Mouse (Mus musculus): ENCODE data around the gene Slc25a12. TPM values are rescaled to one million over a fixed set of nuclear protein-coding genes. Genes with fewer than 3 reads are reported as not detected.
A peak's percentile ranks its signal among the peaks of the same experiment; 100 is the strongest.

Gene Slc25a12
- polyA plus RNA-seq, 1 experiment from 2014 or later, result 108 TPM

DNA sequence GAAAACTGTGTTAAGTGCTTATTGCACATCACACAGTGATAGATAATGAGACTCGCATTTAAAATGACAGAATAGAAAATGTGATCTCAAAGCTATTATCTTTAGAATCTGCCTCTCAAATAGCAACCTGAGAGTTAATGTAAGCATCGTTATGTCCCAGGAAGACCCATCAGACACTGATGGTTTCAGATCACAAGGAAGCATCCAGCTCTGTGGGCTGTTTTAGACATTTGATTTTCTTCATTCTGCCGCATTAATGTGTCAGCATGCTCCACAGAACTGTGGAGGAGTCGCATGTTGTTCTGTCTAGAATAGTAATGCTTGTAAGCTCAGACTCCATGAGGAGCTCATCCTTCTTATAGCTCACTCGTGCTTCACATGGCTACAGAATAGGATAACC is 121.5 kb downstream of the Slc25a12 start:
- no peak for ATAC-seq (ENCODE audit: low FRiP score)

GRCm38 (mm10) chr2:71245416-71245815 is 122.1 kb downstream of the Slc25a12 start:
- peaks cover 62% of the 10 kb centered on the region for H3K36me3 ChIP-seq (replicated peaks; ENCODE audit: control insufficient read depth, insufficient read depth)
- no peaks in the 10 kb centered on the region for H3K27me3 ChIP-seq (ENCODE audit: control insufficient read depth, insufficient read depth, low read length)
- H3K4me3 ChIP-seq (replicated peaks; ENCODE audit: low read length), result no peak overlapping the region
- no peak overlapping the region for H3K9ac ChIP-seq
- H3K27ac ChIP-seq, result peak overlapping the region; percentile 78
- peak; percentile 90 for ATAC-seq (ENCODE audit: low FRiP score)
- DNase-seq (ENCODE audit: low spot score), result peak; percentile 69
- H3K9me3 ChIP-seq (ENCODE audit: control insufficient read depth, low read length), result no peaks in the 10 kb centered on the region
- peaks cover 17% of the 10 kb centered on the region; the same call in 1 of the 2 replicates for H3K4me1 ChIP-seq (replicated peaks; ENCODE audit: control insufficient read depth, insufficient read depth, low read length)
- WGBS, result 34% methylated on average over 3 of the region's 3 CpGs
- H3K4me2 ChIP-seq (replicated peaks), result no peak overlapping the region

More for the DNA sequence above, 121.5 kb downstream of the Slc25a12 start:
- peaks cover 62% of the 10 kb centered on the region for H3K36me3 ChIP-seq (replicated peaks; ENCODE audit: control insufficient read depth, insufficient read depth)
- H3K9me3 ChIP-seq (ENCODE audit: control insufficient read depth, low read length), result no peaks in the 10 kb centered on the region
- no peak overlapping the region for H3K4me2 ChIP-seq (replicated peaks)
- 0 out of 2 replicates have a peak overlapping the region, but pooled peaks have one; percentile 1 for H3K27ac ChIP-seq
- 67% methylated on average over 5 of the region's 5 CpGs for WGBS
- H3K27me3 ChIP-seq (ENCODE audit: control insufficient read depth, insufficient read depth, low read length), result no peaks in the 10 kb centered on the region
- no peak overlapping the region for H3K9ac ChIP-seq
- no peak overlapping the region for H3K4me3 ChIP-seq (replicated peaks; ENCODE audit: low read length)
- H3K4me1 ChIP-seq (replicated peaks; ENCODE audit: control insufficient read depth, insufficient read depth, low read length), result peaks cover 17% of the 10 kb centered on the region; the same call in 1 of the 2 replicates
- no peak for DNase-seq (ENCODE audit: low spot score)

DNA sequence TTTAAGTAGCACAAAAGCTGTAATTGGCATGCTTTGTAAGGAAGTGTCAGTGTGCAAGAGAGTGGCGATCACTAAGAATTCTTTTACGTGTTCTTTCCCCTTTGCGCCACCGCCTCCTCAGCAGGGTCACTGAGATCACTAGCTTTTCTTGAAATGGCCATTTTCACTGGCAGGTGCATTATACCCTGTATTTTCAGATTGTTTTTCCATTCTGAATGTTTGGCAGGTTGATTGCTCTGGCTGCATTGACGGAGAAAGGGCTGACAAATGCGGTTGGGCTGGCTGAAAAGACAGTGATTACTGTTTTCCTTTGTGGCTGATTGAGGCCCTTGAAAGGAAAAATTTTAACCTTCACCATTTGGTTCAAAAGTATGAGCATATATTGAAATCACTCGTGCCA is 122.7 kb downstream of the Slc25a12 start:
- peak overlapping the region; percentile 34; the same call in 1 of the 2 replicates for H3K9ac ChIP-seq
- DNase-seq (ENCODE audit: low spot score) (no peak), ATAC-seq (ENCODE audit: low FRiP score) (no peak)
- H3K36me3 ChIP-seq (replicated peaks; ENCODE audit: control insufficient read depth, insufficient read depth), result peaks cover 62% of the 10 kb centered on the region
- WGBS, result 45% methylated on average over 7 of the region's 7 CpGs
- peaks cover 17% of the 10 kb centered on the region; the same call in 1 of the 2 replicates for H3K4me1 ChIP-seq (replicated peaks; ENCODE audit: control insufficient read depth, insufficient read depth, low read length)
- no peak overlapping the region for H3K4me2 ChIP-seq (replicated peaks)
- H3K4me3 ChIP-seq (replicated peaks; ENCODE audit: low read length), result no peak overlapping the region
- peak overlapping the region; percentile 78 for H3K27ac ChIP-seq
- no peaks in the 10 kb centered on the region for H3K27me3 ChIP-seq (ENCODE audit: control insufficient read depth, insufficient read depth, low read length)
- H3K9me3 ChIP-seq (ENCODE audit: control insufficient read depth, low read length), result no peaks in the 10 kb centered on the region

GRCm38 (mm10) chr2:71243058-71243672 is 124.4 kb downstream of the Slc25a12 start:
- Histone ChIP-seq H3K4me3 (replicated peaks; ENCODE audit: low read length) (no peak overlapping the region), H3K4me1 (replicated peaks; ENCODE audit: control insufficient read depth, insufficient read depth, low read length) (peaks cover 17% of the 10 kb centered on the region; the same call in 1 of the 2 replicates), H3K9me3 (ENCODE audit: control insufficient read depth, low read length) (no peaks in the 10 kb centered on the region), H3K27ac (no peak overlapping the region), H3K27me3 (ENCODE audit: control insufficient read depth, insufficient read depth, low read length) (no peaks in the 10 kb centered on the region), H3K9ac (no peak overlapping the region), H3K4me2 (replicated peaks) (no peak overlapping the region), H3K36me3 (replicated peaks; ENCODE audit: control insufficient read depth, insufficient read depth) (peaks cover 64% of the 10 kb centered on the region)
- 55% methylated on average over 9 of the region's 9 CpGs for whole genome bisulfite sequencing
- ATAC-seq (ENCODE audit: low FRiP score), result no peak
- DNase-seq (ENCODE audit: low spot score), result no peak

- Histone ChIP-seq H3K9ac (no peak overlapping the region), H3K4me1 (replicated peaks; ENCODE audit: control insufficient read depth, insufficient read depth, low read length) (peaks cover 17% of the 10 kb centered on the region; the same call in 1 of the 2 replicates), H3K27ac (no peak overlapping the region), H3K27me3 (ENCODE audit: control insufficient read depth, insufficient read depth, low read length) (no peaks in the 10 kb centered on the region), H3K4me2 (replicated peaks) (no peak overlapping the region), H3K9me3 (ENCODE audit: control insufficient read depth, low read length) (no peaks in the 10 kb centered on the region), H3K4me3 (replicated peaks; ENCODE audit: low read length) (no peak overlapping the region), H3K36me3 (replicated peaks; ENCODE audit: control insufficient read depth, insufficient read depth) (peaks cover 63% of the 10 kb centered on the region)
- DNase-seq (ENCODE audit: low spot score) (no peak), ATAC-seq (ENCODE audit: low FRiP score) (no peak)
- WGBS, result 86% methylated on average over 3 of the region's 3 CpGs
Observed at GRCm38 (mm10) chr2:71242180-71242579, 125.4 kb downstream of the Slc25a12 start.

- Histone ChIP-seq H3K9ac (no peak overlapping the region), H3K4me1 (replicated peaks; ENCODE audit: control insufficient read depth, insufficient read depth, low read length) (peaks cover 17% of the 10 kb centered on the region; the same call in 1 of the 2 replicates), H3K36me3 (replicated peaks; ENCODE audit: control insufficient read depth, insufficient read depth) (peaks cover 59% of the 10 kb centered on the region), H3K9me3 (ENCODE audit: control insufficient read depth, low read length) (no peaks in the 10 kb centered on the region), H3K4me3 (replicated peaks; ENCODE audit: low read length) (no peak overlapping the region), H3K27me3 (ENCODE audit: control insufficient read depth, insufficient read depth, low read length) (no peaks in the 10 kb centered on the region), H3K27ac (no peak overlapping the region), H3K4me2 (replicated peaks) (no peak overlapping the region)
- ATAC-seq (ENCODE audit: low FRiP score) (no peak), DNase-seq (ENCODE audit: low spot score) (no peak)
- 95% methylated on average over 2 of the region's 2 CpGs for WGBS
Observed at GRCm38 (mm10) chr2:71241505-71241904, 126.0 kb downstream of the Slc25a12 start.

GRCm38 (mm10) chr2:71236009-71236408 is 131.5 kb downstream of the Slc25a12 start:
- ATAC-seq (ENCODE audit: low FRiP score), result no peak
- Histone ChIP-seq H3K4me3 (replicated peaks; ENCODE audit: low read length) (no peak overlapping the region), H3K4me2 (replicated peaks) (no peak overlapping the region), H3K4me1 (replicated peaks; ENCODE audit: control insufficient read depth, insufficient read depth, low read length) (no peaks in the 10 kb centered on the region), H3K27me3 (ENCODE audit: control insufficient read depth, insufficient read depth, low read length) (no peaks in the 10 kb centered on the region), H3K27ac (no peak overlapping the region), H3K9ac (no peak overlapping the region), H3K9me3 (ENCODE audit: control insufficient read depth, low read length) (no peaks in the 10 kb centered on the region), H3K36me3 (replicated peaks; ENCODE audit: control insufficient read depth, insufficient read depth) (peaks cover 62% of the 10 kb centered on the region)
- DNase-seq (ENCODE audit: low spot score), result no peak
- 95% methylated on average over 6 of the region's 6 CpGs for WGBS

DNA sequence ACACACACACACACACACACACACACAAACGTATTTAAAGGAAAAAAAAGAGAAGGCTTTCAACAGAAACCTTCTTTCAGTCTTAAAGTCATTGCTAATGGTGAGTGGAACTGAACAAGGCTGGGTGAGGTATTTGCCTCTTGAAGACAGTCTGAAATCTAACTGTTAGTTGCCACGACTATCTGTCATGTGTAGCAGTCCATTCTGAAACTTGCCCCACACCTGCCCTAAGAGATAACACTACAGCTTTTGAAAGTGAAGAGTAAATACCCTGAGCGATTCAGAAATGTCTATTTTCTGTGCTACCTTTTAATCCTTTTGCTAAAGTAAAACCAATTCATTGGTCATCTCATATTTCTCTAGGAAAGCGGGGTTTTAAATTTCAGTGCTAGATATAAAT is 132.1 kb downstream of the Slc25a12 start:
- H3K4me1 ChIP-seq (replicated peaks; ENCODE audit: control insufficient read depth, insufficient read depth, low read length), result no peaks in the 10 kb centered on the region
- 96% methylated on average over 4 of the region's 4 CpGs for WGBS
- H3K9ac ChIP-seq, result no peak overlapping the region
- H3K27ac ChIP-seq, result no peak overlapping the region
- peaks cover 57% of the 10 kb centered on the region for H3K36me3 ChIP-seq (replicated peaks; ENCODE audit: control insufficient read depth, insufficient read depth)
- H3K9me3 ChIP-seq (ENCODE audit: control insufficient read depth, low read length), result no peaks in the 10 kb centered on the region
- H3K4me3 ChIP-seq (replicated peaks; ENCODE audit: low read length), result no peak overlapping the region
- no peak overlapping the region for H3K4me2 ChIP-seq (replicated peaks)
- DNase-seq (ENCODE audit: low spot score), result no peak
- no peak for ATAC-seq (ENCODE audit: low FRiP score)
- no peaks in the 10 kb centered on the region for H3K27me3 ChIP-seq (ENCODE audit: control insufficient read depth, insufficient read depth, low read length)

DNA sequence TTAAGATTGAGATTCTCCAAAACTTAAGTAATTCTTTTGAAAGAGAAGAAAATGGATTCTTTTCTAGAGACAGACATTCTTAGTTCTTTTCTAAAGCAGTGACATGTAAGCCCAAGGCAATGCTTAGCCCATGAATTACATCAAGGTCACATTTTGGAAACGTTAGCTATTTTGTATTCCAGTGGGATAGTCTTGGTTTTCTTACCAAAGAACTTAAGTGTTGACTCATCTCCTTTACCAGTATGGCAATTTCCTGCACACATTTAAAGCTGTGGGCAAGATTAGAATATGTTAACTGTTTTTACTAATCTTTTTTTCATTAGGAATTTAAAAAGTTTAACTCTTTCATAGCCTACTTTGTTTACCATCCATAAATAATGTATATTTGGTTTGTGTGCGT is 134.6 kb downstream of the Slc25a12 start:
- ATAC-seq (ENCODE audit: low FRiP score) (no peak), DNase-seq (ENCODE audit: low spot score) (no peak)
- H3K4me2 ChIP-seq (replicated peaks), result no peak overlapping the region
- peaks cover 54% of the 10 kb centered on the region for H3K36me3 ChIP-seq (replicated peaks; ENCODE audit: control insufficient read depth, insufficient read depth)
- no peak overlapping the region for H3K4me3 ChIP-seq (replicated peaks; ENCODE audit: low read length)
- H3K27ac ChIP-seq, result no peak overlapping the region
- WGBS, result 82% methylated on average over 2 of the region's 2 CpGs
- H3K9ac ChIP-seq, result no peak overlapping the region
- no peaks in the 10 kb centered on the region for H3K27me3 ChIP-seq (ENCODE audit: control insufficient read depth, insufficient read depth, low read length)
- no peaks in the 10 kb centered on the region for H3K9me3 ChIP-seq (ENCODE audit: control insufficient read depth, low read length)
- no peaks in the 10 kb centered on the region for H3K4me1 ChIP-seq (replicated peaks; ENCODE audit: control insufficient read depth, insufficient read depth, low read length)
